Mouse (Mus musculus) embryonic facial prominence, embryonic 11.5 days (tissue): ENCODE data around the gene Wfdc9. TPM values are rescaled to one million over a fixed set of nuclear protein-coding genes. Genes with fewer than 3 reads are reported as not detected.
"Not testable (repeated sequence)": the region's sequence is repeated elsewhere in the genome, so short reads cannot be mapped to it uniquely, and the experiment has no call there.

Source experiments
- ATAC-seq: fragments of 200-750 bp; cut with Nextera tagmentation; replicated peaks from 2 replicates; pipeline ENCODE4 v1.8.0; 2017; ENCODE audit warnings: low read depth; ENCODE audit not compliant: insufficient number of reproducible peaks, low FRiP score, low TSS enrichment
- DNase-seq: peaks from one replicate; pipeline ENCODE4 v3.0.0-alpha.2; 2015; ENCODE audit warnings: low spot score
- H3K27ac ChIP-seq: fragments of 300-500 bp; sonication (generic); replicated peaks from 2 replicates; pipeline ENCODE4 v1.5.1; 2014; ENCODE audit warnings: mild to moderate bottlenecking, low read depth, low read length, control low read depth
- H3K27me3 ChIP-seq: fragments of 300-500 bp; sonication (generic); 2 replicates; pipeline ENCODE4 v1.6.1; 2014; ENCODE audit warnings: mild to moderate bottlenecking, low read length, moderate library complexity, mixed read lengths; ENCODE audit not compliant: control insufficient read depth, insufficient read depth
- H3K36me3 ChIP-seq: fragments of 300-500 bp; sonication (generic); replicated peaks from 2 replicates; pipeline ENCODE4 v1.6.1; 2014; ENCODE audit warnings: low read depth, mild to moderate bottlenecking, low read length, moderate library complexity, mixed read lengths; ENCODE audit not compliant: control insufficient read depth, insufficient read depth
- H3K4me1 ChIP-seq: fragments of 300-500 bp; sonication (generic); 2 replicates; pipeline ENCODE4 v1.6.1; 2014; ENCODE audit warnings: low read length, mixed read lengths; ENCODE audit not compliant: control insufficient read depth, insufficient read depth
- H3K4me2 ChIP-seq: fragments of 300-500 bp; sonication (generic); 2 replicates; pipeline ENCODE4 v1.6.1; 2014; ENCODE audit warnings: low read depth, mild to moderate bottlenecking, control low read depth, low read length, moderate library complexity
- H3K4me3 ChIP-seq: fragments of 300-500 bp; sonication (generic); 2 replicates; pipeline ENCODE4 v1.5.1; 2014; ENCODE audit warnings: low read depth, low read length, control low read depth
- H3K9ac ChIP-seq: fragments of 300-500 bp; sonication (generic); replicated peaks from 2 replicates; pipeline ENCODE4 v1.6.1; 2014; ENCODE audit warnings: mild to moderate bottlenecking, control low read depth, low read length
- H3K9me3 ChIP-seq: fragments of 300-500 bp; sonication (generic); replicated peaks from 2 replicates; pipeline ENCODE4 v1.6.1; 2016; ENCODE audit warnings: mild to moderate bottlenecking, low read length, inconsistent platforms, mixed read lengths; ENCODE audit not compliant: control insufficient read depth
- WGBS: fragments of 180-500 bp; shearing (Covaris S2); extraction: QIAGEN DNeasy Blood & Tissue Kit; methylation state at CpG from one replicate; pipeline ENCODE4 v1.1.7; 2014; 5-methylcytosine and 5-hydroxymethylcytosine counted together
- polyA plus RNA-seq: library from polyadenylated mRNA; unstranded; fragments of >200 nt; fragmentation: Nextera tagmentation; extraction: Ambion mirVana; gene quantifications from 2 replicates; pipeline ENCODE4 v1.2.1, GENCODE M21; 2014

Gene Wfdc9
- polyA plus RNA-seq, 1 experiment from 2014 or later = not detected

DNA sequence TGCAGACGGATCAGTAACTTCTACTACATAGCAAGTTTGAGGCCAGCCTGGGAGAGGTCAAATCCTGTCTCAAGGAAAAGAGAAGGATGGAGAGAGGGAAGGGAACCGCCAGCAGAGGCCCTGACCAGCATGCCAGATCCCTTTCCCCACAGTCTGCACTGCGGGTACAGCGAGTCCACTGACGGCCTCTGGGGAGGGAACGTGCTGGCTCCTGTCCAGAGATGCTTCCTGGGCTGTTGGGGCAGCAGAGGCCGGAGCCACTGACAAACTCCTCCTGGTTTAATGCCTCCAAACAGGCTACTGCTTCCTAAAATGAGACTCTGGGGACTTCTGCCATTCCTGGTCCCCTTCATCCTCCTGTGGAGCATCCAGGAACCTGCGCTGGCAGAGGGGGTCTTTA is 42.9 kb downstream of the Wfdc9 start, which contains the start of the genes Wfdc6b and Wfdc8:
Wfdc6b (plus strand) TSS at position 52 of the 400 bp plus-strand sequence.
Wfdc8 (minus strand) TSS at position 156 of the 400 bp plus-strand sequence.
- 63% methylated on average over 8 of the region's 8 CpGs for WGBS
- H3K9me3 ChIP-seq, H3K27ac ChIP-seq, H3K4me2 ChIP-seq, H3K27me3 ChIP-seq, H3K9ac ChIP-seq, H3K36me3 ChIP-seq, ATAC-seq, H3K4me3 ChIP-seq, H3K4me1 ChIP-seq, DNase-seq: not testable (repeated sequence)

DNA sequence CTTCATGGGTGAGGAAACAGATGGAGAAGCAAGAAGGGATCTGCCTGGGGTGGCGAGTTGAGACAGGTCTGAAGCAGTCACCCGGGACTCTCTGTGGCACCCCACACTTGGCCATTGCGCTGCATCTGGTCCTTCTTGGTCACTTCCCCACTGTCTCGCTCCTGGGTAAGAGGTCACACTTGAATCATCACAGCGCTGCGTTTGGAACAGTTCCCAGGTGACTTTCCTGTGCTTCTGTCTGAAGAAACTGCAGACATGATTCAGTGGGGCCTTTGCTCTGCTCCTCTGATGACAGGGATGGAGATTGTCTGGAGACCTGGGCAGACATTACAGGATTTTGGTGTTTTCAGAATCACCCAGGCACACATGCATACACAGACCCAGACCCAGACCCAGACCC is 47.6 kb downstream of the Wfdc9 start:
- ATAC-seq (no peak), DNase-seq (no peak)
- Histone ChIP-seq H3K4me3 (no peak overlapping the region), H3K4me1 (no peaks in the 10 kb centered on the region), H3K27me3 (no peaks in the 10 kb centered on the region), H3K9ac (no peak overlapping the region), H3K4me2 (no peak overlapping the region), H3K36me3 (no peaks in the 10 kb centered on the region), H3K9me3 (no peaks in the 10 kb centered on the region), H3K27ac (no peak overlapping the region)
- 79% methylated on average over 6 of the region's 6 CpGs for WGBS

DNA sequence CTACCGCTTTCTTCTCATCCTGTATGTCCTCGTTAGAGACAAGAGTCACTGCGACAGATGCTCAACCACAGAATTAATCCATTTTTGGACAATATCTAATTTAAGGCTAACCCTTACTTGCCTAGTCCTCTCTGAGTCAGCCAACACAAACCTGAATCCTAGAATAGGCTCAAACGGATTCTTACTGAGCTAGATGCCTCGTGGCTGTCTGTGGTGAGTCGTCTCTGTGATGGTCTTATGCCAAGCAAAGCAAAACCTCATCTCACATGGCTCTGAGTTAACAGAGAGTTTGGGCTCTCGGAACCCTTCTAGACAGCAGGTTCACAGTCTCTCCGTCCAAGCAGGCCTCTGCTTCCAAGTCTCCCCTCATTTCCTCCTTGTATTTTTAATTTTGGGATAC is 52.0 kb downstream of the Wfdc9 start:
- WGBS = 90% methylated on average over 8 of the region's 8 CpGs
- Histone ChIP-seq H3K9me3 (no peaks in the 10 kb centered on the region), H3K36me3 (no peaks in the 10 kb centered on the region), H3K4me3 (no peak overlapping the region), H3K4me1 (no peaks in the 10 kb centered on the region), H3K4me2 (no peak overlapping the region), H3K9ac (no peak overlapping the region), H3K27ac (no peak overlapping the region), H3K27me3 (no peaks in the 10 kb centered on the region)
- DNase-seq (no peak), ATAC-seq (no peak)

DNA sequence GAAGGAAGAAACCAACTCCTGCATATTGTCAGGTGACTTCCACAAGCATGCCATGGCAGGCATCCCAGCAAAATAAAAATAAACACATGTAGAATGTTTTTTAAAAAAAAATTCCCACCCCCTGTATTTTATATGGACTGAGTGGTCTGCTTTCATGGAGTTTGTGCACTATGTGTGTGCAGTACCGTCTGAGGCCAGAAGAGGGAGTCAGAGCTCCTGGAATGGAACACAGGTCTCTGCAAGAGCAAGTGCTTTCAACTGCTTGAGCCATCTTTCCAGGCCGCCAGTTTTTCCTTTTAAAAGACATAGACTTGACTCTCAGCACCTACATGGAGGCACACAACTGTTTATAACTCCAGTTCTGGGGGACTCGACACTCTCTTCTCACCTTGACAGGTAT is 52.9 kb downstream of the Wfdc9 start:
- Histone ChIP-seq H3K4me1 (no peaks in the 10 kb centered on the region), H3K36me3 (no peaks in the 10 kb centered on the region), H3K9ac (no peak overlapping the region), H3K27me3 (no peaks in the 10 kb centered on the region), H3K9me3 (no peaks in the 10 kb centered on the region), H3K4me2 (no peak overlapping the region), H3K4me3 (no peak overlapping the region), H3K27ac (no peak overlapping the region)
- WGBS = 87% methylated on average over 3 of the region's 3 CpGs
- DNase-seq = no peak
- ATAC-seq = no peak

DNA sequence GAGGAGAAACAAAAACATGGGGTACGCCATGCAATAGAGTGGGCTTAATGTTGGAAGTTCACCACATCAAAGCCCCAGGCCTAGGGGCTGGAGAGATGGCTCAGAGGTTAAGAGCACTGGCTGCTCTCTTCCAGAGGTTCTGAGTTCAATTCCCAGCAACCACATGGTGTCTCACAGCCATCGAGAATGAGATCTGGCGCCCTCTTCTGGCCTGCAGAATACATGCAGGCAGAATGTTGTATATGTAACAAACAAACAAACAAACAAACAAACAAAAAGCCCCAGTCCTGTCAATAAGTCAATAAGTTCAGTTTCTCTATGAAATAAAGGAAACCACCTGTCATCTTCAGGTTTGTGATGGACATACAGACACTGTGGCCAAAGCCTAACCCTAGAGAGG is 56.2 kb downstream of the Wfdc9 start:
- no peak overlapping the region for H3K4me3 ChIP-seq
- H3K36me3 ChIP-seq = no peaks in the 10 kb centered on the region
- no peak for DNase-seq
- no peaks in the 10 kb centered on the region for H3K9me3 ChIP-seq
- ATAC-seq = no peak
- no peak overlapping the region for H3K27ac ChIP-seq
- WGBS = 64% methylated on average over 3 of the region's 3 CpGs
- no peaks in the 10 kb centered on the region for H3K4me1 ChIP-seq
- H3K27me3 ChIP-seq = no peaks in the 10 kb centered on the region
- H3K4me2 ChIP-seq = no peak overlapping the region
- H3K9ac ChIP-seq = no peak overlapping the region

Other genes starting within 250 kb of the Wfdc9 start
- gene Sdc4, start 212.7 kb downstream of the Wfdc9 start, polyA plus RNA-seq = 19.2 and 24.1 TPM in 2 replicates
- 53.3 and 58.3 TPM in 2 replicates for gene Sys1, start 199.6 kb downstream of the Wfdc9 start, polyA plus RNA-seq
- gene Gm20458, start 195.6 kb downstream of the Wfdc9 start, polyA plus RNA-seq = 2.6 and 4.3 TPM in 2 replicates
- gene Trp53tg5, start 182.9 kb downstream of the Wfdc9 start, polyA plus RNA-seq = not detected in 2 replicates
- 1.6 and 4.2 TPM in 2 replicates for gene Dbndd2, start 170.5 kb downstream of the Wfdc9 start, polyA plus RNA-seq
- gene Pigt, start 159.1 kb downstream of the Wfdc9 start, polyA plus RNA-seq = 38.4 and 43.3 TPM in 2 replicates
- gene Wfdc2, start 94.2 kb downstream of the Wfdc9 start, polyA plus RNA-seq = 47.1 and 52.2 TPM in 2 replicates
- gene Spint3, start 83.1 kb downstream of the Wfdc9 start, polyA plus RNA-seq = not detected in 2 replicates
- not detected in 2 replicates for gene Wfdc6a, start 71.1 kb downstream of the Wfdc9 start, polyA plus RNA-seq
- gene Eppin, start 63.0 kb downstream of the Wfdc9 start, polyA plus RNA-seq = not detected in 2 replicates
- gene Wfdc6b, start 43.1 kb downstream of the Wfdc9 start, polyA plus RNA-seq = not detected in 2 replicates
- not detected in 2 replicates for gene Wfdc8, start 43.0 kb downstream of the Wfdc9 start, polyA plus RNA-seq
- gene Wfdc16, start 17.8 kb downstream of the Wfdc9 start, polyA plus RNA-seq = not detected in 2 replicates
- gene Wfdc10, start 537 bp downstream of the Wfdc9 start, polyA plus RNA-seq = not detected in 2 replicates
- gene Wfdc11, start 17.5 kb upstream of the Wfdc9 start, polyA plus RNA-seq = not detected in 2 replicates
- not detected in 2 replicates for gene Wfdc13, start 28.5 kb upstream of the Wfdc9 start, polyA plus RNA-seq
- not detected in 2 replicates for gene Spint4, start 41.9 kb upstream of the Wfdc9 start, polyA plus RNA-seq
- not detected in 2 replicates for gene Spint5, start 58.7 kb upstream of the Wfdc9 start, polyA plus RNA-seq
- 0.38 and 0.46 TPM in 2 replicates for gene Wfdc3, start 89.3 kb upstream of the Wfdc9 start, polyA plus RNA-seq
- gene Dnttip1, start 89.4 kb upstream of the Wfdc9 start, polyA plus RNA-seq = 82.0 and 83.1 TPM in 2 replicates
- gene Ube2c, start 113.3 kb upstream of the Wfdc9 start, polyA plus RNA-seq = 534 and 547 TPM in 2 replicates
- gene Tnnc2, start 123.4 kb upstream of the Wfdc9 start, polyA plus RNA-seq = 4.3 and 11.2 TPM in 2 replicates
- gene Snx21, start 129.2 kb upstream of the Wfdc9 start, polyA plus RNA-seq = 9.9 and 10.5 TPM in 2 replicates
- 9.6 and 11.6 TPM in 2 replicates for gene Acot8, start 148.3 kb upstream of the Wfdc9 start, polyA plus RNA-seq
- 9.8 and 11.3 TPM in 2 replicates for gene Zswim3, start 148.5 kb upstream of the Wfdc9 start, polyA plus RNA-seq
- gene Zswim1, start 166.1 kb upstream of the Wfdc9 start, polyA plus RNA-seq = 20.4 and 21.2 TPM in 2 replicates
- gene Spata25, start 172.0 kb upstream of the Wfdc9 start, polyA plus RNA-seq = 0.36 TPM in 1 of 2 replicates, not detected in the other
- 102 TPM in 2 replicates for gene Ctsa, start 176.3 kb upstream of the Wfdc9 start, polyA plus RNA-seq
- gene Neurl2, start 176.9 kb upstream of the Wfdc9 start, polyA plus RNA-seq = 3.0 and 4.7 TPM in 2 replicates
- gene Pltp, start 201.1 kb upstream of the Wfdc9 start, polyA plus RNA-seq = 41.8 and 50.2 TPM in 2 replicates
- 57.1 and 68.6 TPM in 2 replicates for gene Pcif1, start 222.7 kb upstream of the Wfdc9 start, polyA plus RNA-seq